Mouse (Mus musculus) hindbrain, embryonic 14.5 days (tissue): ENCODE data around the gene Zfp444. TPM values are rescaled to one million over a fixed set of nuclear protein-coding genes. Genes with fewer than 3 reads are reported as not detected.
"Not testable (repeated sequence)": the region's sequence is repeated elsewhere in the genome, so short reads cannot be mapped to it uniquely, and the experiment has no call there.

ENCODE experiments used
- ATAC-seq: fragments of 200-750 bp; cut with Nextera tagmentation; 2 replicates; pipeline ENCODE4 v1.8.0; 2017; ENCODE audit warnings: moderate number of reproducible peaks, mild to moderate bottlenecking, moderate TSS enrichment, moderate library complexity; ENCODE audit not compliant: low FRiP score
- DNase-seq: peaks from one replicate; pipeline ENCODE4 v3.0.0-alpha.2; 2015; ENCODE audit warnings: low spot score
- H3K27ac ChIP-seq: fragments of 300-500 bp; sonication (generic); 2 replicates; pipeline ENCODE4 v1.5.1; 2014; ENCODE audit warnings: mild to moderate bottlenecking, moderate library complexity
- H3K27me3 ChIP-seq: fragments of 300-500 bp; sonication (generic); 2 replicates; pipeline ENCODE4 v1.6.1; 2014; ENCODE audit warnings: mild to moderate bottlenecking, low read length, mixed read lengths; ENCODE audit not compliant: control insufficient read depth, insufficient read depth
- H3K36me3 ChIP-seq: fragments of 300-500 bp; sonication (generic); replicated peaks from 2 replicates; pipeline ENCODE4 v1.6.1; 2014; ENCODE audit not compliant: control insufficient read depth, insufficient read depth
- H3K4me1 ChIP-seq: fragments of 300-500 bp; sonication (generic); replicated peaks from 2 replicates; pipeline ENCODE4 v1.6.1; 2014; ENCODE audit warnings: antibody characterized with exemption, low read length, mixed read lengths; ENCODE audit not compliant: control insufficient read depth, insufficient read depth
- H3K4me2 ChIP-seq: fragments of 300-500 bp; sonication (generic); replicated peaks from 2 replicates; pipeline ENCODE4 v1.6.1; 2014; ENCODE audit warnings: mild to moderate bottlenecking, moderate library complexity
- H3K4me3 ChIP-seq: fragments of 300-500 bp; sonication (generic); replicated peaks from 2 replicates; pipeline ENCODE4 v1.5.1; 2014; ENCODE audit warnings: mild to moderate bottlenecking, low read length
- H3K9ac ChIP-seq: fragments of 300-500 bp; sonication (generic); 2 replicates; pipeline ENCODE4 v1.6.1; 2014
- H3K9me3 ChIP-seq: fragments of 300-500 bp; sonication (generic); 2 replicates; pipeline ENCODE4 v1.6.1; 2016; ENCODE audit warnings: low read length; ENCODE audit not compliant: control insufficient read depth
- WGBS: fragments of 180-500 bp; shearing (Covaris S2); extraction: QIAGEN DNeasy Blood & Tissue Kit; methylation state at CpG from one replicate; pipeline ENCODE4 v1.1.7; 2014; 5-methylcytosine and 5-hydroxymethylcytosine counted together
- polyA plus RNA-seq: library from polyadenylated mRNA; unstranded; fragments of >200 nt; fragmentation: Nextera tagmentation; extraction: Ambion mirVana; gene quantifications from 2 replicates; pipeline ENCODE4 v1.2.1, GENCODE M21; 2014

The Zfp444 gene
- polyA plus RNA-seq, 1 experiment from 2014 or later, result 74.7 TPM

DNA sequence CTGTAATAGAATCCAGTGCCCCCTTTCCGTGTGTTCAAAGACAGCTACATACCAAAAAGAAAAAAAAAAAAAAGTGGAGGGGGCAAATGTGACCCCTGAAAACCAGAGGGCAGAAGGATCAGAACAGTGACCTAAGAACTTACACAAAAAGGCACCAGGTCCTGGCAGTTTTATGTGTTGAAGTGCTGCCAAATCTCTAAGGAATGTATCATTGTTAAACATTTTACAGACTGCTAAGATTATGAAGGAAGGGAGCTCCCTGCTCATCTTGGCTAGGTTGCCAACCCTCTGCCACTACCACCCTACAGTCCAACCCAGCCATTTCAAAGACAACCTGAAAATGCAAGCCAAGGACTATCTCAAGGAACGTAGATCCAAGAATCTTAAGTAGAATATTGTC, 14.2 kb downstream of the Zfp444 start:
- no peak overlapping the region for H3K27ac ChIP-seq
- no peaks in the 10 kb centered on the region for H3K4me1 ChIP-seq
- no peaks in the 10 kb centered on the region for H3K27me3 ChIP-seq
- no peaks in the 10 kb centered on the region for H3K9me3 ChIP-seq
- H3K36me3 ChIP-seq, result peaks cover 77% of the 10 kb centered on the region
- no peak overlapping the region for H3K9ac ChIP-seq
- ATAC-seq (no peak), DNase-seq (no peak)
- H3K4me2 ChIP-seq, result no peak overlapping the region
- WGBS, result 93% methylated on average over 2 of the region's 2 CpGs
- no peak overlapping the region for H3K4me3 ChIP-seq

DNA sequence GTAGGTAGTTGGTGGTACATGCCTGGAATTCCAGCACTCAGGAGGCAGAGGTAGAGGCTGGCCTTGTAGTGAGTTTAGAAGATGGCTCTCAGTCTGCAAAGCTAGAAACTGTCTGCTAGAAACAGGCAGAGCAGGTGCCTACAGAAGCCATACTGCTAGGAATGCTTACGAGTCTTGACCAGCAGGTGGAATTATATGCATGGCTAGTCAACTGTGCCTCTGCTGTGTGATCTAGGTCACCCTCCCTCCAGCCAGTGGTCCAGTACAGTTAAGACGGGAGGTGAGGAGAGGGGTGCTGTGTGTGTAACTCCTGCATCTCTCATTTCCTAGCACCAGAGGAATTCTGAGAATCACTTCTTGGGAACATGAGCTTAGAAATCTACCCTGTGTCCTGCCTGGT, 14.7 kb downstream of the Zfp444 start:
- WGBS, result 79% methylated on average over 2 of the region's 2 CpGs
- H3K4me2 ChIP-seq, result no peak overlapping the region

DNA sequence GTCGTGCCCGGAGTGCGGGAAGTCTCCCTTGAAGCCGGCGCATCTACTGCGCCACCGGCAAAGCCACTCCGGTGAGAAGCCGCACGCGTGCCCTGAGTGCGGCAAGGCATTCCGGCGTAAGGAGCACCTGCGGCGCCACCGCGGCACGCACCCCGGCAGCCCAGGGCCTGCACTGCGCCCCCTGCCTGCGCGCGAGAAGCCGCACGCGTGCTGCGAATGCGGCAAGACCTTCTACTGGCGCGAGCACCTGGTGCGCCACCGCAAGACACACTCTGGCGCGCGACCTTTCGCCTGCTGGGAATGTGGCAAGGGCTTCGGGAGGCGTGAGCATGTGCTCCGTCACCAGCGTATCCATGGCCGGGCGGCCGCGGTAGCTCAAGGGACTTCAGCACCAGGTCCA, 17.5 kb downstream of the Zfp444 start:
- Histone ChIP-seq H3K4me1 (no peaks in the 10 kb centered on the region), H3K4me3 (no peak overlapping the region), H3K4me2 (no peak overlapping the region), H3K9ac (no peak overlapping the region), H3K9me3 (no peaks in the 10 kb centered on the region), H3K27me3 (no peaks in the 10 kb centered on the region), H3K27ac (no peak overlapping the region), H3K36me3 (peaks cover 56% of the 10 kb centered on the region)
- DNase-seq (no peak), ATAC-seq (no peak)
- WGBS, result 46% methylated on average over 45 of the region's 45 CpGs

More for the DNA sequence above, 14.7 kb downstream of the Zfp444 start:
- H3K27me3 ChIP-seq, result no peaks in the 10 kb centered on the region
- ATAC-seq (no peak), DNase-seq (no peak)
- H3K27ac ChIP-seq, result no peak overlapping the region
- H3K4me1 ChIP-seq, result no peaks in the 10 kb centered on the region
- H3K9ac ChIP-seq, result no peak overlapping the region
- no peak overlapping the region for H3K4me3 ChIP-seq
- peaks cover 77% of the 10 kb centered on the region for H3K36me3 ChIP-seq
- no peaks in the 10 kb centered on the region for H3K9me3 ChIP-seq

DNA sequence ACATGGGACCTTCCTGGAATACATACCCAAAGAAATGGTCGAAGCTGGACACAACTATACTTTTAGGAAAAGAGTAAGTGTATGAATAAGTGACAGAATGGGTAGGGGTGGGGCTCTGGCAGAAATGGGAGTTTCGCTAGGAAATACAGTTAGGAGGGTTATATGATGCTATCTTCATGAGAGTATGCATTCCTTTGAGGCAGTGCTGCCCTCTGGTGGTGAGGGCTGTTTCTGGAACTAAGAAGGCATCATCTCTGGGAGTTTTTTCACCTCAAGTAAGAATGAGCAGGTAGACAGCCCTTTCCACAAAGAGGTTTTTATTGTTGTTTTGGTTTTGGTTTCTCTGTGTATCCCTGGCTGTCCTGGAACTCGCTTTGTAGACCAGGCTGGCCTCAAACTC, 19.4 kb downstream of the Zfp444 start:
- Histone ChIP-seq H3K27ac (no peak overlapping the region), H3K36me3 (peaks cover 39% of the 10 kb centered on the region), H3K4me1 (no peaks in the 10 kb centered on the region), H3K9ac (no peak overlapping the region), H3K4me3 (no peak overlapping the region), H3K4me2 (no peak overlapping the region), H3K27me3 (no peaks in the 10 kb centered on the region), H3K9me3 (no peaks in the 10 kb centered on the region)
- DNase-seq (peak; percentile 70), ATAC-seq (no peak)
- 43% methylated on average over 3 of the region's 3 CpGs for WGBS

DNA sequence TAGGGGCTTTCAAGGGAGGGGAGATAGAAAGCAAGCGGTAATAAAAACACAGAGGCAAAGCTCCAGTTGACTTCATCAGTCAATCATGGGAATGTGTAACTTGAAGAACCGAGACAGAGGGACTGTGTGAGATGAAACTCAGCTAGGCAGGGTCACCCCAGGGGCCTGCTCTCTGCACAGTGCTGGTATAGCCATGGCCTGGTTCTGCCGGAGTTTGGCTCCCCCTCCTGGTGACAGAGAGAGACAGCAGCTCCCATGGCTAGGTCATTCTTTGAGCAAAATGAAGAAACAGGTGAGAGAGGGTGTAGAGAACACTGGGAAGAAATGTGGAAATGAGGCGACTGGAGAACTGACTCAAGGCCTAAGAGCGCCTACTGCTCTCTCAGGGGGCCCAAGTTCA, 22.1 kb downstream of the Zfp444 start:
- H3K4me2 ChIP-seq, result no peak overlapping the region
- H3K4me3 ChIP-seq, result no peak overlapping the region
- ATAC-seq, result peak; percentile 79
- H3K27me3 ChIP-seq, result no peaks in the 10 kb centered on the region
- H3K27ac ChIP-seq, result no peak overlapping the region
- no peaks in the 10 kb centered on the region for H3K4me1 ChIP-seq
- WGBS, result 21% methylated on average over 5 of the region's 5 CpGs
- no peaks in the 10 kb centered on the region for H3K9me3 ChIP-seq
- peaks cover 11% of the 10 kb centered on the region for H3K36me3 ChIP-seq
- peak; percentile 70 for DNase-seq
- no peak overlapping the region for H3K9ac ChIP-seq

DNA sequence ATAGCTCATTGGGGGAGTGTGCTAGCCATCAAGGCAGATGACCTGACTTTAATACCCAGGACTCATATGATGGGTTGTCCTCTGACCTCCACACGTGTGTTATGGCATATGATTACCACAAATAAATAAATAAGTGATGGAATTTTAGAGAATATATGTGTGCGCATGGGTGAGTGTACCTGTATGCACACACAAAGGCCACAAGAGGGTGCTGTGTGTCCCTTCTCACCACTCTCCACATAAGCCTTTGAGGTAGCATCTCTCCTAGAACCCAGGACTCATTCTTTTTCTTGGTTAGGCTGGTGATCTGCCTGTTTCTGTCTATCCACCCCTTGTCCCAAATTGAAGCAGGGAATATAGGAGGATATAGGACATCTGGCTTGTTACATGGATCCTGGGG, 23.8 kb downstream of the Zfp444 start:
- DNase-seq (no peak), ATAC-seq (no peak)
- H3K4me1 ChIP-seq, result no peaks in the 10 kb centered on the region
- H3K27ac ChIP-seq, result no peak overlapping the region
- H3K27me3 ChIP-seq, result no peaks in the 10 kb centered on the region
- no peaks in the 10 kb centered on the region for H3K36me3 ChIP-seq
- H3K9me3 ChIP-seq, result no peaks in the 10 kb centered on the region
- H3K9ac ChIP-seq, result no peak overlapping the region
- WGBS, result 50% methylated on average over 2 of the region's 2 CpGs
- no peak overlapping the region for H3K4me2 ChIP-seq
- no peak overlapping the region for H3K4me3 ChIP-seq

DNA sequence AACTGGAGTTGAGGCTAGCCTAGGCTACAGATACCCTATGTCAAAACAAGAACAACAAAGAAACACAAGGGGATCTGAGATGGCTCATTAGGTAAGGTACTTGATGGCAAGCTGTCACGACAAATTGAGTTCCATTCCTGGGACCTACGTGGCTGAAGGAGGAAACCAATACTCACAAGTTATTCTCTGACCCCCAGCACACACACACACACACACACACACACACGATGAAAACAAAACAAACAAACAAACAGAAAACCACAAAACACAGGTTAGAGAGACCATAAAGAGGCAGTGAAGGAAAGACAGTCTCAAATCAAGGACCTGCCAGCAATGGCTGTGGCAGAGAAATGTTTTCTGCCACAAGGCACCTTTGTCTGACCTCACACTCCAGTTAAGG, 24.8 kb downstream of the Zfp444 start, which contains the start of gene Galp:
Gene Galp, plus strand, starts transcription at position 301 of the 400 bp plus-strand sequence.
- Histone ChIP-seq H3K4me2 (no peak within 1 kb of the TSS), H3K4me1 (no peaks in the 10 kb centered on the region)
- no peak for ATAC-seq

DNA sequence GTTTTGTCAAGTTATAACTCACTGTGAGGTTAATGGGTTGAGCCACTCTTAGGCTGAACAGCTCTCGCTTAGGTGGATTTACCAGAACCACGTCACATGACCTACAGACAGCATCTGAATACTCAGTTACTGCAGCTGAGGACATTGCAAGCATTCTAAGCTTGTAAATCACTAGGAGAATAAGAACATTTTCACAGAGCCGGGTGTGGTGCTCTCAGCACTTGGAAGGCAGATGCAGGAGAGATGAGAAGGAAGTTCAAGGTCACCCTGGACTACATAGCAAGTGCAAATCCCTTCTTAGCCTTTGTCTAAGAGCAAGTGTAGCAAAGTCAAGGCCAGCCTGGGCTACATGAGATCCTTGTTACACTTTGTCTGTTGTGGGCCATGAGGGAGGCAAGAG, 32.2 kb downstream of the Zfp444 start:
- Histone ChIP-seq H3K4me1 (no peaks in the 10 kb centered on the region), H3K27me3 (no peaks in the 10 kb centered on the region), H3K36me3 (no peaks in the 10 kb centered on the region), H3K27ac (no peak overlapping the region), H3K9me3 (no peaks in the 10 kb centered on the region), H3K4me2 (no peak overlapping the region), H3K4me3 (no peak overlapping the region), H3K9ac (no peak overlapping the region)
- ATAC-seq (no peak), DNase-seq (no peak)
- 85% methylated on average over 3 of the region's 3 CpGs for WGBS

More for the DNA sequence above, 24.8 kb downstream of the Zfp444 start, which contains the start of gene Galp:
- H3K27ac ChIP-seq, result no peak within 1 kb of the TSS
- H3K36me3 ChIP-seq, result no peaks in the 10 kb centered on the region
- no peaks in the 10 kb centered on the region for H3K9me3 ChIP-seq
- no peaks in the 10 kb centered on the region for H3K27me3 ChIP-seq
- 72% methylated on average over 3 of the region's 3 CpGs for WGBS
- no peak within 1 kb of the TSS for H3K4me3 ChIP-seq
- H3K9ac ChIP-seq, result no peak within 1 kb of the TSS
- no peak for DNase-seq

DNA sequence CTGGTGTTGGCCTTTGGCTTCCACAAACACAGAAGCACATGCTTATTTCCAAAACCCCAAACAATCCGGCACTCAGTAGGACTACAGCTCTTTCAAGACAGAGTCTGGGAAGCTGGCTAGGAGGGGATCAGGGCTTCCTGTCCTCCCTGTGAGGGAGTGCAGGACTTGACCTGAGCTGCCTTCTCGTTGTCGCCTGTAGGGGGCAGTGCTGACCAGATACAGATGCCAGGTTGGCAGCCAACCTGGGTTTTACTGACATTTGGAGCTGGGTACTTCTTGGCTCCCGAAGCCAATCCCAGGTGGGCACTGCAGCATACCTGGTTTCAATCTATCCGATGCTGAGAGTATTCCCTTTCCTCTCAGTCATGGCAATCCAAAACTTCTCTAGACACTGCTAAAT, 41.1 kb downstream of the Zfp444 start:
- ATAC-seq (no peak), DNase-seq (no peak)
- Histone ChIP-seq H3K27ac (no peak overlapping the region), H3K36me3 (no peaks in the 10 kb centered on the region), H3K4me1 (no peaks in the 10 kb centered on the region), H3K9me3 (0 out of 2 replicates have a peak, but pooled peaks cover 4% of the 10 kb centered on the region), H3K27me3 (no peaks in the 10 kb centered on the region), H3K9ac (no peak overlapping the region), H3K4me3 (no peak overlapping the region), H3K4me2 (no peak overlapping the region)
- 45% methylated on average over 5 of the region's 5 CpGs for WGBS

DNA sequence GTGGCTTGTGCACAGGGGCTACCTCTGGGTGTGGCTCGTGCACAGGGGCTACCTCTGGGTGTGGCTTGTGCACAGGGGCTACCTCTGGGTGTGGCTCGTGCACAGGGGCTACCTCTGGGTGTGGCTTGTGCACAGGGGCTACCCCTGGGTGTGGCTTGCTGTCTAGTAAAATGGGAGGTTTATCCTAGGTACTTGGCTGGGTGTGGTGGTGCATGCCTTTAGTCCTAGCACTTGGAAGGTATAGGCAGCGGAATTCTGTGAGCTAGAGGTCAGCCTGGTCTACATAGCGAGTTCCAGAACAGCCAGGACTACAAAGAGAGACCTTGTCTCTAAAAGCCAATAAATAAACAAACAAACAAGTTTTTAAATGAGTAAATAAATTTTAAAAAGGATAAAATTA, 42.7 kb downstream of the Zfp444 start:
- not testable (repeated sequence) for H3K9ac ChIP-seq, H3K9me3 ChIP-seq, H3K4me2 ChIP-seq, ATAC-seq, H3K4me1 ChIP-seq, H3K27ac ChIP-seq, H3K4me3 ChIP-seq, H3K36me3 ChIP-seq, H3K27me3 ChIP-seq, DNase-seq
- 72% methylated on average over 2 of the region's 4 CpGs for WGBS
